Mouse (Mus musculus) heart, adult 2 months (tissue): ENCODE measurements around the gene Grhl3.

Source experiments
- CTCF ChIP-seq: fragments of 200-600 bp; IDR thresholded peaks from 2 replicates; pipeline ENCODE4 v1.8.1; 2022; ENCODE audit warnings: antibody characterized with exemption, mild to moderate bottlenecking, moderate library complexity
- EP300 ChIP-seq: fragments of 200-500 bp; IDR thresholded peaks from 2 replicates; pipeline ENCODE4 v1.6.1; 2011; ENCODE audit warnings: low read depth, low read length, control low read depth; ENCODE audit not compliant: insufficient read depth
- POLR2A ChIP-seq: fragments of 200-500 bp; IDR thresholded peaks from 2 replicates; pipeline ENCODE4 v1.6.1; 2011; ENCODE audit warnings: mild to moderate bottlenecking, low read depth, low read length, control low read depth; ENCODE audit not compliant: insufficient read depth

GRCm38 (mm10) chr4:135509515-135509914 lies 63.9 kb downstream of the Grhl3 start:
- no peak for TF ChIP-seq CTCF
- no peak for TF ChIP-seq POLR2A
- TF ChIP-seq EP300, result no peak
